Mouse (Mus musculus): ENCODE data around the gene Krt4. TPM values are rescaled to one million over a fixed set of nuclear protein-coding genes. Genes with fewer than 3 reads are reported as not detected.

The Krt4 gene
- polyA plus RNA-seq, 1 experiment from 2014 or later = not detected

GRCm38 (mm10) chr15:101874383-101874782 is 50.2 kb downstream of the Krt4 start:
- H3K27me3 ChIP-seq = no peaks in the 10 kb centered on the region
- no peak overlapping the region for H3K27ac ChIP-seq
- no peak overlapping the region for H3K4me2 ChIP-seq
- ATAC-seq (ENCODE audit: low FRiP score) = no peak
- H3K9me3 ChIP-seq = no peaks in the 10 kb centered on the region
- H3K4me3 ChIP-seq (replicated peaks) = no peak overlapping the region
- peaks cover 4% of the 10 kb centered on the region; the same call in 1 of the 2 replicates for H3K4me1 ChIP-seq
- WGBS = 70% methylated on average over 1 of the region's 1 CpGs
- no peak overlapping the region for H3K9ac ChIP-seq
- no peaks in the 10 kb centered on the region for H3K36me3 ChIP-seq (replicated peaks)

GRCm38 (mm10) chr15:101873231-101873630 is 51.3 kb downstream of the Krt4 start:
- no peak overlapping the region for H3K4me3 ChIP-seq (replicated peaks)
- ATAC-seq (ENCODE audit: low FRiP score) = no peak
- no peaks in the 10 kb centered on the region for H3K9me3 ChIP-seq
- H3K36me3 ChIP-seq (replicated peaks) = no peaks in the 10 kb centered on the region
- H3K4me1 ChIP-seq = peaks cover 6% of the 10 kb centered on the region; the same call in 1 of the 2 replicates
- no peak overlapping the region for H3K27ac ChIP-seq
- no peaks in the 10 kb centered on the region for H3K27me3 ChIP-seq
- H3K4me2 ChIP-seq = no peak overlapping the region
- 63% methylated on average over 4 of the region's 4 CpGs for WGBS
- no peak overlapping the region for H3K9ac ChIP-seq

GRCm38 (mm10) chr15:101869431-101869830 is 55.1 kb downstream of the Krt4 start, which contains the start of gene Krt77:
Krt77 (minus strand) TSS chr15:101869705.
- Histone ChIP-seq H3K4me2 (no peak within 1 kb of the TSS), H3K27ac (no peak within 1 kb of the TSS), H3K27me3 (no peaks in the 10 kb centered on the region), H3K4me3 (replicated peaks) (no peak within 1 kb of the TSS), H3K9me3 (no peaks in the 10 kb centered on the region), H3K9ac (no peak within 1 kb of the TSS), H3K4me1 (peaks cover 6% of the 10 kb centered on the region; the same call in 1 of the 2 replicates), H3K36me3 (replicated peaks) (no peaks in the 10 kb centered on the region)
- 35% methylated on average over 6 of the region's 6 CpGs for WGBS
- no peak for ATAC-seq (ENCODE audit: low FRiP score)

Small RNAs within 50 kb of the gene (microRNA-seq; reads per million reads assigned to microRNA genes)
- not detected for gene Gm44356

Other genes with a start within 250 kb of the Krt4 start
- gene Krt6b, start 244.4 kb downstream of the Krt4 start, polyA plus RNA-seq (2016; fragmentation: Nextera tagmentation; extraction: Ambion mirVana) = not detected in 2 replicates
- gene Krt6a, start 230.4 kb downstream of the Krt4 start, polyA plus RNA-seq (2016; fragmentation: Nextera tagmentation; extraction: Ambion mirVana) = not detected in 2 replicates
- gene Krt5, start 211.8 kb downstream of the Krt4 start, polyA plus RNA-seq (2016; fragmentation: Nextera tagmentation; extraction: Ambion mirVana) = 3.7 and 6.3 TPM in 2 replicates
- not detected in 2 replicates for gene Krt71, start 181.6 kb downstream of the Krt4 start, polyA plus RNA-seq (2016; fragmentation: Nextera tagmentation; extraction: Ambion mirVana)
- not detected in 2 replicates for gene Krt72, start 138.3 kb downstream of the Krt4 start, polyA plus RNA-seq (2016; fragmentation: Nextera tagmentation; extraction: Ambion mirVana)
- gene Krt73, start 122.4 kb downstream of the Krt4 start, polyA plus RNA-seq (2016; fragmentation: Nextera tagmentation; extraction: Ambion mirVana) = 0.19 and 0.41 TPM in 2 replicates
- not detected in 2 replicates for gene Krt2, start 106.6 kb downstream of the Krt4 start, polyA plus RNA-seq (2016; fragmentation: Nextera tagmentation; extraction: Ambion mirVana)
- 4.0 and 4.5 TPM in 2 replicates for gene Krt1, start 73.9 kb downstream of the Krt4 start, polyA plus RNA-seq (2016; fragmentation: Nextera tagmentation; extraction: Ambion mirVana)
- gene Krt77, start 55.0 kb downstream of the Krt4 start, polyA plus RNA-seq (2016; fragmentation: Nextera tagmentation; extraction: Ambion mirVana) = not detected in 2 replicates
- gene Krt76, start 31.8 kb downstream of the Krt4 start, polyA plus RNA-seq (2016; fragmentation: Nextera tagmentation; extraction: Ambion mirVana) = not detected in 2 replicates
- 0.08 and 0.15 TPM in 2 replicates for gene Krt79, start 15.6 kb upstream of the Krt4 start, polyA plus RNA-seq (2016; fragmentation: Nextera tagmentation; extraction: Ambion mirVana)
- not detected in 2 replicates for gene Krt78, start 29.6 kb upstream of the Krt4 start, polyA plus RNA-seq (2016; fragmentation: Nextera tagmentation; extraction: Ambion mirVana)
- gene Krt8, start 79.7 kb upstream of the Krt4 start, polyA plus RNA-seq (2016; fragmentation: Nextera tagmentation; extraction: Ambion mirVana) = 10.0 and 13.4 TPM in 2 replicates
- 9.4 and 13.6 TPM in 2 replicates for gene Krt18, start 103.4 kb upstream of the Krt4 start, polyA plus RNA-seq (2016; fragmentation: Nextera tagmentation; extraction: Ambion mirVana)
- 109 TPM in 2 replicates for gene Eif4b, start 149.0 kb upstream of the Krt4 start, polyA plus RNA-seq (2016; fragmentation: Nextera tagmentation; extraction: Ambion mirVana)
- gene Tns2, start 175.7 kb upstream of the Krt4 start, polyA plus RNA-seq (2016; fragmentation: Nextera tagmentation; extraction: Ambion mirVana) = 7.9 and 8.2 TPM in 2 replicates
- 19.1 and 19.6 TPM in 2 replicates for gene Spryd3, start 211.5 kb upstream of the Krt4 start, polyA plus RNA-seq (2016; fragmentation: Nextera tagmentation; extraction: Ambion mirVana)
- 0.24 and 0.79 TPM in 2 replicates for gene Igfbp6, start 219.6 kb upstream of the Krt4 start, polyA plus RNA-seq (2016; fragmentation: Nextera tagmentation; extraction: Ambion mirVana)
- gene Soat2, start 225.8 kb upstream of the Krt4 start, polyA plus RNA-seq (2016; fragmentation: Nextera tagmentation; extraction: Ambion mirVana) = 0.08 TPM in 1 of 2 replicates, not detected in the other